Comparison of ENCODE assay signal across 27 mouse cellular contexts in the genomic region with DNA sequence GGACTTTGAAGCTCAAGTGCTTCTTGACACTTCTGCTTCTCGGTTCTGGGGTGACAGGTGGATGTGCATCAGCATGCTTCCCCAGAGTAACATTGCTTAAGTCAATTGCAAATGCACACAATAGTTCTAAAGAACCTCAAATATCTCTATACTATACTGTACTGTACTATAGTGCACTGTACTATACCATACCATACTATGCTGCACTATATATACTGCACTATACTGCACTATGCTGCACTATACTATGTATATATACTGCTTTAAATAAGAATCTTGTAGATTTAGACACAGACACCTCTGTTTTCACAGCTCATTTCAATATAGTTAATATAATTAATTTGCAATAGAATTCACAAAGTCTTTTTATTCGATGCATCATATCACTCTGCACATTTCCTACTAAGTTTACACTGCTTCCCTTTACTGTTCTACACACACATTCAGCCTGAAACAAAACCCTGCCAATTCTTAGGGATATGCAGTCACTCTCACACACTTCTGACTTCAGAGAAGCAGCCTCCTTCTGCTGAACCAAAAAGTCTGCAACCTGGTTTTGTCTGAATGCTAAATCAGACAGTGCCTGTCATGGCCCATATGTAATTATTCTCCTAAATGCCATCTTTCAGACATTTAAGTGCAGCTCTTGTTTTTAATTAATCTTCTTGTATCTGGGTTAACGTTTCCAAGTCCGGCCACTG.
"Had no signal": no experiment of that assay in that cellular context is flagged by ENCODE, and none has a peak within 500 bp of the region (broad histone marks: within the 10 kb centered on the region; RNA-seq: fewer than 3 reads in every experiment).

No protein-coding gene starts in this region.

- DNase-seq: gastrocnemius, adult 2 months; gastrocnemius, postnatal 10 days; gastrocnemius, postnatal 25 days; heart, adult 18-20 months; heart, postnatal 10 days; heart, postnatal 4 days; kidney, adult 18-20 months; kidney, adult 8-10 months; kidney, postnatal 10 days; kidney, postnatal 25 days; kidney, postnatal 4 days; liver; liver, embryonic 13.5 days had no signal

- H3K27me3 ChIP-seq: heart, embryonic 12.5 days; hindbrain, embryonic 12.5 days; hindbrain, embryonic 15.5 days; intestine, embryonic 15.5 days; limb, embryonic 12.5 days; liver, embryonic 13.5 days; liver, embryonic 15.5 days had no signal

- H3K36me3 ChIP-seq: heart, embryonic 10.5 days; heart, embryonic 12.5 days; hindbrain, embryonic 10.5 days; hindbrain, embryonic 12.5 days; hindbrain, embryonic 15.5 days; intestine, embryonic 15.5 days; limb, embryonic 10.5 days; limb, embryonic 12.5 days; liver, embryonic 13.5 days; liver, embryonic 15.5 days had no signal

- H3K4me1 ChIP-seq: heart, embryonic 10.5 days; heart, embryonic 12.5 days; hindbrain, embryonic 10.5 days; hindbrain, embryonic 12.5 days; hindbrain, embryonic 15.5 days; intestine, embryonic 15.5 days; limb, embryonic 10.5 days; limb, embryonic 12.5 days; liver, embryonic 13.5 days; liver, embryonic 15.5 days had no signal

- H3K4me3 ChIP-seq: gastrocnemius, adult 2 months; heart, embryonic 10.5 days; heart, embryonic 12.5 days; hindbrain, embryonic 10.5 days; hindbrain, embryonic 12.5 days; hindbrain, embryonic 15.5 days; intestine, embryonic 15.5 days; layer of hippocampus, adult 2 months; left cerebral cortex, adult 2 months; limb, embryonic 10.5 days; limb, embryonic 12.5 days; liver, embryonic 13.5 days; liver, embryonic 15.5 days had no signal

- H3K9me3 ChIP-seq: heart, embryonic 10.5 days; heart, embryonic 12.5 days; hindbrain, embryonic 10.5 days; hindbrain, embryonic 12.5 days; hindbrain, embryonic 15.5 days; intestine, embryonic 15.5 days; limb, embryonic 10.5 days; limb, embryonic 12.5 days; liver, embryonic 13.5 days; liver, embryonic 15.5 days had no signal

- H3K9ac ChIP-seq: heart, embryonic 12.5 days; hindbrain, embryonic 12.5 days; hindbrain, embryonic 15.5 days; intestine, embryonic 15.5 days; limb, embryonic 12.5 days; liver, embryonic 13.5 days; liver, embryonic 15.5 days had no signal

- ATAC-seq: inflammation-experienced regulatory T-cells, adult 6 months; intestine, embryonic 15.5 days; intestine, postnatal 0 days had no signal

- H3K27ac ChIP-seq: gastrocnemius, adult 2 months; heart, embryonic 10.5 days; hindbrain, embryonic 10.5 days; hindbrain, embryonic 12.5 days; hindbrain, embryonic 15.5 days; intestine, embryonic 15.5 days; layer of hippocampus, adult 2 months; left cerebral cortex, adult 2 months; limb, embryonic 10.5 days; limb, embryonic 12.5 days; liver, embryonic 13.5 days; liver, embryonic 15.5 days had no signal

- H3K4me2 ChIP-seq: heart, embryonic 12.5 days; hindbrain, embryonic 12.5 days; hindbrain, embryonic 15.5 days; intestine, embryonic 15.5 days; limb, embryonic 12.5 days; liver, embryonic 11.5 days; liver, embryonic 13.5 days; liver, embryonic 15.5 days had no signal
